Mouse (Mus musculus): Measurements from ENCODE around the gene Slc5a10.

DNA sequence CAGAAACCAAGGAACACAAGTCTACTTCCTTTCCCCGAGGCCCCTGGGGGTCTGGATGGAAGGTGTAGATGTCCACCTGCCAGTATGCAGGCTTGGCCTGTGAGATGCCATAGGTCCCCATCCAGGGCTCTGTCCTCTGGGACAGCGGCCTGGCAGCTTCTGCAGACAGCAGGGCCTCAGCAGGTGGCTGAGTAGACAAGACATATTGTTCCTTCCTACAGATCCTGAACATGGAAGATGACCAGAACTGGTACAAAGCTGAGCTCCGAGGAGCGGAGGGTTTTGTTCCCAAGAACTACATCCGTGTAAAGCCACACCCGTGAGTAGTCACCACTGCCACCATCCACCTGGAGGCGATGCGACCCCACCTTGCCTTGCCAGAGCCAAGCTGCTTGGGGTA, 60.6 kb downstream of the Slc5a10 start:
- no peak for TF ChIP-seq CTCF (IDR thresholded peaks at IDR 0.05; ENCODE audit: extremely low read depth, insufficient read length, insufficient replicate concordance, low read depth, low read length)
- TF ChIP-seq POLR2A (IDR thresholded peaks at IDR 0.05; ENCODE audit: low read depth, low read length) = no peak

Measured in small intestine, adult 2 months (tissue).